Mouse (Mus musculus) lung, embryonic 14.5 days (tissue): ENCODE measurements at regions not wholly inside any gene's neighbourhood (a gene's known extent, or its start where the extent isn't known, plus 50 kb on each side); places are given as distances from the start of the nearest gene placed in this dataset.

Experiments
- ATAC-seq: fragments of 200-750 bp; cut with Nextera tagmentation; 2 replicates; pipeline ENCODE4 v1.8.0; 2017; ENCODE audit warnings: mild to moderate bottlenecking, moderate TSS enrichment, moderate library complexity; ENCODE audit not compliant: insufficient read depth
- DNase-seq: peaks from one replicate; pipeline ENCODE4 v3.0.0-alpha.2; 2015
- H3K27ac ChIP-seq: fragments of 300-500 bp; sonication (generic); 2 replicates; pipeline ENCODE4 v1.5.1; 2014; ENCODE audit warnings: low read depth, mild to moderate bottlenecking, moderate library complexity
- H3K27me3 ChIP-seq: fragments of 300-500 bp; sonication (generic); 2 replicates; pipeline ENCODE4 v1.6.1; 2014; ENCODE audit warnings: low read length, control low read depth; ENCODE audit not compliant: insufficient read depth
- H3K36me3 ChIP-seq: fragments of 300-500 bp; sonication (generic); 2 replicates; pipeline ENCODE4 v1.6.1; 2014; ENCODE audit warnings: control low read depth; ENCODE audit not compliant: insufficient read depth
- H3K4me1 ChIP-seq: fragments of 300-500 bp; sonication (generic); 2 replicates; pipeline ENCODE4 v1.6.1; 2014; ENCODE audit warnings: antibody characterized with exemption, control low read depth; ENCODE audit not compliant: insufficient read depth
- H3K4me2 ChIP-seq: fragments of 300-500 bp; sonication (generic); 2 replicates; pipeline ENCODE4 v1.6.1; 2014; ENCODE audit warnings: mild to moderate bottlenecking
- H3K4me3 ChIP-seq: fragments of 300-500 bp; sonication (generic); 2 replicates; pipeline ENCODE4 v1.5.1; 2014; ENCODE audit warnings: low read depth, low read length
- H3K9ac ChIP-seq: fragments of 300-500 bp; sonication (generic); 2 replicates; pipeline ENCODE4 v1.6.1; 2014
- H3K9me3 ChIP-seq: fragments of 300-500 bp; sonication (generic); 2 replicates; pipeline ENCODE4 v1.6.1; 2016; ENCODE audit warnings: low read depth, low read length, control low read depth
- CTCF ChIP-seq: IDR thresholded peaks from 2 replicates; pipeline ENCODE4 v1.5.1; 2016; ENCODE audit warnings: antibody characterized with exemption, low read depth
- WGBS: fragments of 180-500 bp; shearing (Covaris S2); extraction: QIAGEN DNeasy Blood & Tissue Kit; methylation state at CpG from one replicate; pipeline ENCODE4 v1.1.7; 2014; 5-methylcytosine and 5-hydroxymethylcytosine counted together

DNA sequence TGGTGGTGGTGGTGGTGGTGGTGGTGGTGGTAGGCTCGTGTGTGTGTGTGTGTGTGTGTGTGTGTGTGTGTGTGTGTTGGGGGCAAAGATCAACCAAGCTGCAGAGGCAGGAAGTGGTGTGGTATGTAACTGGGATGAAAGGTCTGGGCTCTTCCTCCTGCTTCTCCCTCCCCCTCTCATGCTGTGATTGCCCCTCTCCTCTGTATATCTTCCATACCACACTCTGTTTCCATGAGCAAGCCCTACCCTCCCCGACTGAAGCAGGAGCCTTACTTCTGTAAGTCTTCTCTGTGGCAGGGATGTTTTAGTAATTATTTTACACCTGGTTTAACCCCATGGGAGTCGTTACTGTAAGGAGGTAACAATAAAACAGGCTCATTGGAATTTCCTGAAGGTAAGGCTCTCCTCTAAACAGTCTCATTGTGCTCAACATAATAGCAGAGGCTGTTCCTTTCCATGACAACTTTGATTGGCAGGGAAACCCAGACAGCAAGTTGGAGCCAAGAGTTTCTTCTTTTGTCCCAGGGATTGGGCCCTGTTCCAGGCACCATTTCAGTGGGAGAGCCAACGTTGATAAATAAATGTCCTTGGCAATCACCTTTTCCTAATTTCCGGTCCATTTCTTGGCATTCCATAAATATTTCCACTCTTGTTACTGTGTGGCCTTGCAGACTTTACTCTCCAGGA, 90.2 kb upstream of the Auts2 start:
- no peaks in the 10 kb centered on the region for H3K36me3 ChIP-seq
- peak; percentile 58 for DNase-seq
- WGBS = 39% methylated on average over 5 of the region's 5 CpGs

GRCm38 (mm10) chr5:132621751-132622150, 78.6 kb upstream of the Auts2 start:
- Histone ChIP-seq H3K4me2 (no peak overlapping the region), H3K4me1 (no peaks in the 10 kb centered on the region), H3K9ac (no peak overlapping the region), H3K27me3 (no peaks in the 10 kb centered on the region), H3K36me3 (no peaks in the 10 kb centered on the region), H3K27ac (no peak overlapping the region), H3K9me3 (no peaks in the 10 kb centered on the region), H3K4me3 (no peak overlapping the region)
- ATAC-seq = no peak
- TF ChIP-seq CTCF = no peak
- DNase-seq = no peak
- WGBS = 49% methylated on average over 7 of the region's 7 CpGs

More for the DNA sequence above, 90.2 kb upstream of the Auts2 start:
- H3K27ac ChIP-seq = no peak overlapping the region
- H3K4me2 ChIP-seq = no peak overlapping the region
- H3K4me1 ChIP-seq = no peaks in the 10 kb centered on the region
- peaks cover 5% of the 10 kb centered on the region; the same call in 1 of the 2 replicates for H3K9me3 ChIP-seq
- H3K9ac ChIP-seq = no peak overlapping the region
- peak; percentile 65; the same call in 1 of the 2 replicates for ATAC-seq
- no peak overlapping the region for H3K4me3 ChIP-seq
- no peak for TF ChIP-seq CTCF
- no peaks in the 10 kb centered on the region for H3K27me3 ChIP-seq

- Histone ChIP-seq H3K9ac (no peak overlapping the region), H3K4me3 (no peak overlapping the region), H3K27me3 (no peaks in the 10 kb centered on the region), H3K9me3 (no peaks in the 10 kb centered on the region), H3K27ac (no peak overlapping the region), H3K36me3 (no peaks in the 10 kb centered on the region), H3K4me1 (no peaks in the 10 kb centered on the region), H3K4me2 (no peak overlapping the region)
- no peak for TF ChIP-seq CTCF
- peak; percentile 6 for DNase-seq
- ATAC-seq = no peak
- WGBS = 65% methylated on average over 3 of the region's 3 CpGs
Observed at GRCm38 (mm10) chr5:132617241-132617640, 74.1 kb upstream of the Auts2 start.

DNA sequence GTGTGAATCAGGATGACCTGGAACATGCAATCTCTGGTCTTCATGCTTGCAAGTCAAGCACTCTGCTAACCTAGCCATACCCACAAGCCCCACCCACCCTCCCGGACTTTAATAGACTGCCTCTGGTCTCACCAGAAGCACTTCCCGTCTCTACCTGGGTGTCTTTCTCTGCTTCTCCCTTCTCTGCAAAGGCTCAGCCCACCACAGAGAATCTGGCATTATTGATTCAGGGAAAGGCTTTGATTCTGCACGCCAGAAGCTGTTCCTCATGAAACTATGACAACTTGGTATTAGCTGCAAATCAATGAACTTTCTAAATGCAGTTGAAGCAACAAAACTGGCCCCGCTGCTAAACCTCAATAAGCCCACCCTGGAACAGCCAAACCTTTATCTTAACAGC, 66.1 kb upstream of the Auts2 start:
- no peak overlapping the region for H3K4me2 ChIP-seq
- H3K4me1 ChIP-seq = no peaks in the 10 kb centered on the region
- ATAC-seq (no peak), DNase-seq (no peak)
- WGBS = 54% methylated on average over 4 of the region's 4 CpGs
- no peaks in the 10 kb centered on the region for H3K36me3 ChIP-seq
- no peak overlapping the region for H3K27ac ChIP-seq
- no peaks in the 10 kb centered on the region for H3K27me3 ChIP-seq
- H3K4me3 ChIP-seq = no peak overlapping the region
- no peak for TF ChIP-seq CTCF
- no peaks in the 10 kb centered on the region for H3K9me3 ChIP-seq
- H3K9ac ChIP-seq = no peak overlapping the region

DNA sequence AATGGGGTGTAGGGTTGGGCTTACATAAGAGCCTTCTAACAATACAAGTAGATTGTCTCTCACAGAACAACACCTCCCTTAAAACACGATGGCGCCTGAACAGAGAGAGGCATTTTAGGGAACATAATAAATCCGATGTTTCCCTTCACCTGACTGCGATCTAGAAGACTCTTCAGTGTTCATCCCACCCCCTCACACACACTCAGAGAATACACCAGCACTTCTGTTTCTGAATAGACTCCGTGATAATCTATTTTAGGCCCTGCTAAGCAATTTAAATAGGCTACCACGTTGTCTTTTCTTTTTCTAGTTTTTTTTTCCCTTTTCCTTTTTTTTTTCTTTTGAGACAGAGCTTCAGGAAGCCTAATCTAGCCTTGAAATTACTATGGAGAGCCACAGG, 63.1 kb upstream of the Auts2 start:
- no peak for ATAC-seq
- no peak overlapping the region for H3K4me2 ChIP-seq
- no peaks in the 10 kb centered on the region for H3K4me1 ChIP-seq
- H3K4me3 ChIP-seq = no peak overlapping the region
- H3K9ac ChIP-seq = no peak overlapping the region
- TF ChIP-seq CTCF = no peak
- no peak overlapping the region for H3K27ac ChIP-seq
- no peak for DNase-seq
- H3K9me3 ChIP-seq = no peaks in the 10 kb centered on the region
- WGBS = 66% methylated on average over 6 of the region's 6 CpGs
- no peaks in the 10 kb centered on the region for H3K36me3 ChIP-seq
- H3K27me3 ChIP-seq = no peaks in the 10 kb centered on the region

DNA sequence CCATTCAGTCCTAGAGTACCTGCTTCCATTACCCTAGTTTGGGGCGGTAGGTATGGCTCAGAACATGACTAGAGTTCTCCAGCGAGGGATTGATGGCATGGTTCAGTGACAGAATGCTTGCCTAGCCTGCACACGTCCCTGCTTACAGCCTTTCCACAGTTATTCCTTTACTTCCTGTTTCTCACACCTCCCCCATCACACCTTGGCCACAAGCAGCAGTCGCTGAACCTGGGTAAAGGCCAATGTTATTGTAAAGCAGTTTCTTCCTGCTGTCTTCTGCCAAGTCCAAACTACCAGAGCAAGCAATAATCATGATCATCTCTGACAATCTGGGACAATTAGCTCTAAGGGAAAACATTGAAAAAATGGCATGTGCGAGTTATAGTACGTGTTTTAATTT, 51.7 kb upstream of the Auts2 start:
- Histone ChIP-seq H3K4me3 (no peak overlapping the region), H3K36me3 (no peaks in the 10 kb centered on the region), H3K27me3 (no peaks in the 10 kb centered on the region), H3K4me2 (no peak overlapping the region), H3K9ac (no peak overlapping the region), H3K4me1 (no peaks in the 10 kb centered on the region), H3K9me3 (no peaks in the 10 kb centered on the region), H3K27ac (no peak overlapping the region)
- ATAC-seq = no peak
- no peak for TF ChIP-seq CTCF
- 54% methylated on average over 6 of the region's 6 CpGs for WGBS
- DNase-seq = peak; percentile 15
